Mouse (Mus musculus) G1E (cell line): ENCODE results near the gene Lct.

Experiments used
- CTCF ChIP-seq: IDR thresholded peaks from 2 replicates; pipeline ENCODE4 v1.5.1; 2012; ENCODE audit warnings: low read depth, low read length, inconsistent platforms, mixed read lengths
- TAL1 ChIP-seq: conservative IDR thresholded peaks from 2 replicates; pipeline ENCODE4 v1.6.1; 2012; ENCODE audit warnings: low read depth, low read length, inconsistent platforms, mixed read lengths

GRCm38 (mm10) chr1:128293524-128293923, 34.6 kb downstream of the Lct start:
- TF ChIP-seq CTCF (no peak), TAL1 (no peak)
